Mouse (Mus musculus): ENCODE measurements around the gene Plekhh2.

Plekhh2 gene

DNA sequence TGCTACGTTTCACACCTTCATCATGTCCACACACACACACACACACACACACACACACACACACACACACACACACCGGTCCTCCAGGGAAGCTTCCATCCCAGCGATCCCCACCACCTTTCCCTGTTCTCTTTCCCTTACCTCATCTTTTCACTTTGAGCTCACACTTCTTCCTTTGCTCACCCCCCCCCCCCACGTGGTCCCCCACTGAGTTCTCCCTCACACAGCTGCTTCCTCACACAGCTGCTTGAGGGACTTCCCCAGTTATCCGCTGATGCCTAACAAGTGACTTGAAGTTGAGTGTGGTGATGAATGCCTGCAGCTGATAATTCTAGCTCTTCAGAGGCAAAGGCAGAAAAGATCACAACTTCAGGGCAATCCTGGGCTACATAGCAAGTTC, 95.9 kb downstream of the Plekhh2 start:
- in situ Hi-C loops (cut with MboI), result no loop called here

DNA sequence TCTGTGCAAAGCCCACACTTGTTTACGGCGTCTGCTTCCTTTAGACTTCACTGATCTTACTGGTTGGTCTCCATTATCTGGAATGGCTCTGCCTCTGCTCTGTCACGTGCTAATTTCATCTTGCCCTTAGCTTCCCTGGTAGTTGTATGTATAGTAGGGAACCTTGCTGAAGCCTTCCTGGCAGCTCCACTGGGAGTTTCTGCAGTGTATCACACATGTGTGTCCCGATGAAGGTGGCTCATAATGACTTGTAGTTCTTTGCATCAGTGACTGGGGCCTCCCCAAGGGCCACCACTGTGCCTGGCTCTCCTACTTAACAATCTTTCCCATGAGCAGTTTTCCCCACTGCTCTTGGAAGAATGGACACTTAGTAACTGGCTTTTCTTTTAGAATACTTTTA, 96.9 kb downstream of the Plekhh2 start:
- in situ Hi-C loops (cut with MboI), result no loop called here

DNA sequence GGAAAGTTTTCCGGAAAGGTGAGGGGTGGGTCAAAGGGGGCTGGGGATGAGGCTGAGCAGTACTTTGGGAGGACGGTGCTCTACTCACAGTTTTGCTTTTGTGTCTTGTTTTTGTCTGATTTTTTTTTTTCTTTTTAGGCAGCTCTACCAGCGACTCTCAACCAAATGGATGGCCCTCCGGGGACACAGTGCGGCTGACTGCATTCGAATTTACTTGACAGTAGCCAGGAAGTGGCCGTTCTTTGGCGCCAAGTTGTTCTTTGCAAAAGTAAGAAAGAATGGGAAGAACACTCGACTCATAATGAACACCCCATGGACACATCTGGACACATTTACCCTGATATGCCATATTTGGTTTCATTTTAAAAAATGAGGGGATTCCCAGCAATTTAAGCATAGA, 99.8 kb downstream of the Plekhh2 start:
- in situ Hi-C loops (cut with MboI), result no loop called here

DNA sequence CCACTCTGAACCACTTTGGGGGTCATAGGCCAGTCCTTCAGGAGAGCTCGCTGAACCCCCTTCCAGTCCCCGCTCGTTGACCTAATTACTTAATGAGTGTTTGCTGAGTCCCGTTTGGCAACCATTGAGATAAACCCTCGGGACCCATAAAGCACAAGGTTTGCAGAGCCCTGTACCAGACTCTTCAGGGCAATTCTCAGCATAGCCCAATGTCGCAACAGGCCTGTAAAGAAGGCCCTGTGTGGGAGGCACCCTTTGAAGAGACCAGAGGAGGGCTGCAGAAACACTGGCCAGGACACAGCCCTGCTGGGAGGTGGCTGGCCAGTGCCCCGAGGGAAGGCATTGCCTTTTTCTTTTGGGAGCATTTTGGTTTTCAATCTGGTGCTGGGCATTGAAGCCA, 100.3 kb downstream of the Plekhh2 start:
- in situ Hi-C loops (cut with MboI), result no loop called here

DNA sequence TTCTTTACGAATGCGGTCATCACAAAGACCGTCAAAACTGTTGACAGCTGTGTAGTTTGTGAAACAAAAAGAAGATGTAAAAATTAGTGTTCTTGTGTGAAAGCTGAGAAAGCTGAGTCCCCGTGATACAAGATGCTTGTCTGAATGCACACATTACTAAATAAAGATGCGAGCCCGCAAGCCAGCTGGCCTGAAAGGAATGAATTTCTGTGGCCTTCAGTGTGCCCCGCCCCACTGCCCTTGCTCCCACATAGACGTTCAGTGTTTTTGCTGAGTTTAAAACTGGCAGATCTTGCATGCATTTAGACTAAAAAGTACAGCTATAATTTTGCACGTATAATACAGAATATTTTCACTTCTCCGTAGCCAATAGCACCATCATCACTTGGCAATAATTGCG, 104.1 kb downstream of the Plekhh2 start:
- in situ Hi-C loops (cut with MboI), result no loop called here

DNA sequence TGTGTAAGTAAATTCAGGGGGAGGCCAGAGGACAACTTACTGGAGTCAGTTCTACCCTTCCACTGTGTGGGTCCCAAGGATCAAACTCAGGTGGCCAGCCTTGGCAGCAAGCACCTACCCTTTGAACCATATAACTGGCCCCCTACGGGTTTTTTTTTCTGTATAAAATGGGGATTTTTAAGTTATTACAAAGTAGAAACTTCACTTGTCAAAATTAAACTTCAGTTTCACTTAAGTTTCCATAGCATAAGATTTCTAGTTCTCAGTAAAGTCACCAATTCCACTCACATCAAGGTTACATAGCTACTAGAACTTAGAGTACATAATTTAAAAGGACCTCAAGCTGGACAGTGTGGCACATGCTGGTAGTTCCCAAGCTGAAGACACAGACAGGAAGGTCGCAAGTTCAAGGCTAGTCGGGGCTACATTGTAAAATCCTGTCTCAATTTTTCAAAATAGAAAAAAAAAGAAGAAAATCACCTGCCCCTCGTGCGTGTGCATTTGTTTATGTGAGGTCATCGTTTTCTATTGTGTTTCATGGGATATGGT, 104.9 kb downstream of the Plekhh2 start:
- in situ Hi-C loops (cut with MboI), result no loop called here

DNA sequence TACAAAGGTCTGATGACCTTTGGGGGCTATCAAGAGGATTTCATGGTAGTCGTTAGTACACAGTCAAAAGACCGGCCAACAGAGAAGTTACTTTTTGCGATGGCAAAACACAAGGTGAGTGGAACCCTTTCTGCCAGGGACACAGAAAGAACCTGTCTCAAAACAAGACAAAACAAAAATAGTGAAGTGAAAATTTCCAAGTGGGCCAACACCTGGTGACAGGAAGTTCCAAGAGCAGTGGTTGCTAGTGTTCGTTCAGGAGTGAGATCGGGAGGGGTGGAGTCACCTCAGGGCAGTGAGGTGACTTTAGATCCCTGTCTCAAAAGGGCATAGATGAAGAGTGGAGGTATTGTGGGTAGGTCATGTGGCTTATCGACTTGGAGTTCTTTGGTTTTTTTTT, 106.3 kb downstream of the Plekhh2 start:
- in situ Hi-C loops (cut with MboI), result no loop called here

DNA sequence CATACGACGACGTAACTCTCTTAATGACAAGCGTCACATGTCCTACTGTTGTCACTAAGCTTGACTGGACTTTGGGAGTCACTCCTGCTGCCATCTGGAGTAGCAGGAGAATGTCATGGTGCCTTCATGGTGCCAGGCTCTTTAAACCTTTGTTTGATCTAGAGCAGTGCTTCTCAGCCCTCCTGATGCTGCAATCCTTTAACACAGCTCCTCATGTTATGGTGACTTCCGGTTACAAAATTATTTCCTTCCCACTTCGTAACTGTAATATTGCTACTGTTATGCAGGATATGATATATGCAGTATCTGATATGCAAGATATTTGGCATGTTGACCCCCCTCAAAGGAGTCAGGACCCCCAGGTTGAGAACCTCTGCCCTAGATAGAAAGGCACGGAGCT, 107.4 kb downstream of the Plekhh2 start:
- in situ Hi-C loops (cut with MboI), result no loop called here

DNA sequence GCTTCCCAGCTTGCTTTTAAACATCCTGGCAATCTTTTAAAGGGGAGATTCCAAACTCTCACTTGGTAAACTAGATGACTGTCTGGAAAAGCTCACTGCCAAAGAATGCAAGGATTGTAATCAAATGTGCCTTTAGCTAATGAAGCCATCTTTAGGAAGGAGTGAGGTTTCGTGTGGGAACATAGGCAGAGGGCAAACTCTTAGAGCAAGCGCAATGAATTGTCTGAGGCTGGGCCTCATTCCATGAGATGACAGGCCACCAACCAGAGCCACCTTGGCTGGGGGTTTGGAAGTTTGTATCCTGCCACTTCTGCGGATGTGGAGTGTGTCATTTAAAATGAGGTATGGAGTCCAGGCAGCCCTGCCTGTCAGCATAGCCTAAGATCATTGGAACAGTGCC, 108.4 kb downstream of the Plekhh2 start:
- in situ Hi-C loops (cut with MboI), result no loop called here

DNA sequence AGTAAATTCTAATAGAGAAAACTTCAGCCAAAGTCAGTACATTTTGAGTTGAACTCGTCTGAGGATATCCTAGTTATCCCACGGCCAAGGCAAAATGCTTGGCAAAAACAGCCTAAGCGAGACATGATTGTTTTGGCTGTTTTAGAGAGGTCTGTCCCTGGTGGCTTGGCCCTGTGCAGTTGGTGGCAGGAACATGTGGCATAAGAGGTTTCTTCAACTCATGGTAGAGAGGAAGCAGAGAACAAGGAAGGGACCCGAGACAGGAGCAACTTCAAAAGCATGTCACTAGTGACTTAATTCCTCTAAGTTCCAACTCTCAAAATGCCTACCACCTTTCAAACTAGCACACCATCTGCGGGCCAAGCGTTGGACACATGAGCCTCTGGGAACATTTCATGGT, 108.9 kb downstream of the Plekhh2 start:
- in situ Hi-C loops (cut with MboI), result no loop called here

DNA sequence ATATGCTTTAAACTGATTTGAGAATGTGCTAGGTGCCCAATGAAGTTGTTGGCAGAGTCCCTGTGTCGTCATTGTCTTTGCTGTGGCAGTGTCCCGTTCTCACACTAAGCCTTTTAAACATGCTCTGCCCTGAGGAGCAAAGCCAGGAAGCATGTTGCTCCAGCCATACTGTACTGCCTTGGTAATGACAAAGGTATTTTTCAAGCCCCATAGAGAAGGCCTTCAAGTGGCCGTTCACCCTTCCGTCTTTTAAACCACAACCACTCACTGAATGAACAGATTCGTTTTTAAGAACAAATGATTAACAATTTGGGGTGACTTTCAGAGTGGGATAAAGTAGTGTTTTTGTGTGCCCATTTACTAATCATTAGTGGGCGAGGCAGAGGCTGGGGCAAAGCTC, 109.5 kb downstream of the Plekhh2 start:
- in situ Hi-C loops (cut with MboI), result no loop called here

DNA sequence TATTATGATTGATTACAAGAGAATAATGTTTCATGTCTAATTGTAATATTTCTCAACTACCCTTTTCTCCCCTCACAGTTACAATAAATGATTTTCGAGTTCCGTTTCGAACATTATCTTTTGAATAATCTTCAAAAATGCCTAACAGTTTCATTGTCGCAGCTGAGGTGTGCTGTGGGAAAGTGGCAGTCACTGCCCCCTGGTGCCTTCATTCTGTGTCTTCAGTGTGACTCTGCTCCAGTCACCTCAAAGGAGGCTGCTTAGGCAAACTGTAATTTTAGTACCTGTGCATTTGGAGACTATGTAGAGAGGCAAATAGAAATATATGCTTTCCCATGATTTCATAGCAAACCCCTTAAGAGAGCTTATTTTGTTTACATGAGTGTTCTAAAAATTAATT, 110.3 kb downstream of the Plekhh2 start:
- in situ Hi-C loops (cut with MboI), result no loop called here

DNA sequence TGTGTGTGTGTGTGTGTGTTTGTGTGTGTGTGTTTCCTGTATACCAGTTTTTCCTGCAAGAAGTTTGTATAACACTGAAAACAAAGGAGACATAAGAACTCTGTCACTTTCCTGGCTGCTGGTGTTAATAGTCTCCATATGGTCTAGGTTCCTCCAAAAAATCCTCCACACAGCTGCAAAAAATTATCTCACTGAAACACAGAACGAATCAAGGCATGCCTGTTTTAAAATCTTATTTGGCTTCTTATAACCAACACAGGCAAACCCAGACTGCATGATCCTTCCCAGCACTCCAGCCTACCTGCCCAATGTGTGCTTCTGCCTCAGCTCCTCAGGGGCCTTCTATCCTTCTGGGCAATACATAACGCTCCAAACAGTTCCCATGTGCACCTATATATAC, 111.2 kb downstream of the Plekhh2 start:
- in situ Hi-C loops (cut with MboI), result no loop called here

DNA sequence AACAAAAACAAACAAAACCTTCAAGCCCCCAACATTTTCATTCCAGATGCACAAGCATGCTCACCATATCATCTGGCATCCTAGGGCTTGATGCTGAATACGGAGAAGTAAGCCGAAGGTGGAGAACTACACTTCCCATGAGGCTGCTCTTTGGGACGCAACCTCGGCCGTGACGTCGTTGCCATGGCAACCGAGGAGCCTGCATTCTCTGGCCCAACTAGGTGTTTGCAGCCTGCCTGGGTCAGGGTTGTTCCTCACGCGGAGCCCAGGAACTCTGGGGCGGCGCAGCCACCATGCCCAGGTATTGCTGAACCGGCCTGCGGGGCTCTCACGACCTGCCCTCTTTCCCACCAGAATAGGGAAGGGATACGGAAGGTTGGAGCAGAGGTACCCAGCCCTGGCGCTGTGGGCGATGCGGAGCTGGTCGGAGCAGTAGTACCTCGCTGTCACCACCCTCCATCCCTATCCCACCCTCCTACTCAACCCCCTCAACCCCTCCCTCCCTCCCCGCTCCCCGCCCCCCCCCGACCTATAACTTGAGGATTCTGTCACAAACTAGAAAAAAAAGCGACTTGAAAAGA, 114.7 kb downstream of the Plekhh2 start, which contains the start of gene Dync2li1:
Dync2li1 (plus strand) TSS at position 221 of the 581 bp plus-strand sequence.
- in situ Hi-C loops (cut with MboI), result no loop called here

DNA sequence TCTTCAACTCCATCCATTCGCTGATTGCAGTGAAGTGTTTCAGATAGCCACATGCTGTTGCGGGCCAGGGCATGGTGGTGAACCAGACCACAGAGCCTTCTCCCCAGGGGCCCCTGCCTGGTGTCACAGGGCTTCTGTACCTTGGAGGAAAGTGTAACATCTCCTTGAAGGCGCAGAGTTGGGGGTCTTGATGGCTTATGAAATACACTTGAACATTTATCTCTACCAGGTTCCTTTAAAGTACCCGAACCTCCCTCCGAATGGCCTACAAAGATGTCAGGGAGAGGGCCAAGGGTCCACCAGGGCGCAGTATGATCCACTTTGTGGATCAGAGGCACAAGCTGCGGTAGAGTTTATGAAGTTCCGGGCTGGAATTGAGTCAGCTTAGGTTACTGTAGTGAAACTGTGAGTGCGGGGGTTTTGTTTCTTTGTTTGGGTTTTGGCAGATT, 115.2 kb downstream of the Plekhh2 start:
- in situ Hi-C loops (cut with MboI), result no loop called here

DNA sequence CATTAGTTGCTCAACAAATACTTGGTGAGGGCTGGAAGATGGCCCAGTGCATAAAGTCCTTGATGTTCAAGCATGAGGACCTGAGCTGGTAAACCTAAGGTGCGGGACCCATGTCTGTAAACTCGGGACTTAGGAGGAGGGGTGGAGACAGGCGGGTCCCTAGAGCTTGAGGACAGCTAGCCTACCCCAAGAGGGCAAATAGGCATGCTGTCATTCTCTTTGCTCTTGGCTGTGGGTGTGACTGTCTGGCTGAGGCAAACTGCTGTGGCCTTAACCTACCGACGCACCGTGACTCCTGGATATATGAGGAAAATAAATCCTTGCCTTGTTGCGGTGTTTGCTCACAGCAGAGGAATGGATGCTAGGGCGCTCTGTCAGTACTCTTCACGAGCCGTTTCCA, 116.0 kb downstream of the Plekhh2 start:
- in situ Hi-C loops (cut with MboI), result no loop called here

DNA sequence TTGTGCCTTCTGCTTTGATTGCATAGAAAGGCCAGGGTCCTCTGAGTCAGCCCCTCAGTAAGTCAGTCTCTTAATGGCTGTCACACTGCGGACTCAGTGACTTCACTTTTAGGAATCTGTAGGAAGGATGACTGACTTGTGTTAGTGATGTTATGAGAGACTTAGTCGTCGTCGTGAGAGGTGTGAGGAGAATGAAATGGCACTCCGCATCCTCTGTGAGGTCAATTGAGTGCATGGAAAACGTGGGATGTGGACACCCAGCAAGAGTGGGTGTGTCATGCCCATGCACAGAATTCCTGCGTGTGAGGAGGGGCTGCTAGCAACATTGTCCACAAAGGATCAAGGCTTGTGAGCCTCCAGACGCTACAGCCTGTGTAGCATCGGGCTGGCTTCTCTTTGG, 116.9 kb downstream of the Plekhh2 start:
- in situ Hi-C loops (cut with MboI), result no loop called here

DNA sequence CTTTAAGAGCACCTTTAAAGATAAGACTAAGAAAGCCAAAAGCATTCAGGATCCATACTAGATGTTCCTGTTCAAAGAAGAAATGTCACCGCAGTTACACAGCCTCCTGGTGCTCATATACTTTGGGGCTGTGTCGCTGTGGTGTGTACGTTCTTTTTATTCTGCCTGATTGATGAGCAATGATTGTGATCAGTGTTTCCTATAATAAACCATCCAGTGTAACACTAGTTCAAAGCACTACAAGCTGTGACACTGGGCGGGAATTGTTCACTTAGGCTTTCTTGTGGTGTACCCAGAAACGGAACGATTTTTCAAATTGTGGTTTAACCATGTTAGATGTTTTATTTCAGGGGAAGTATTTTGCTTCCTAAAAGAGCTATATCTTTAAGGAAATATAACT, 120.1 kb downstream of the Plekhh2 start:
- in situ Hi-C loops (cut with MboI), result no loop called here

DNA sequence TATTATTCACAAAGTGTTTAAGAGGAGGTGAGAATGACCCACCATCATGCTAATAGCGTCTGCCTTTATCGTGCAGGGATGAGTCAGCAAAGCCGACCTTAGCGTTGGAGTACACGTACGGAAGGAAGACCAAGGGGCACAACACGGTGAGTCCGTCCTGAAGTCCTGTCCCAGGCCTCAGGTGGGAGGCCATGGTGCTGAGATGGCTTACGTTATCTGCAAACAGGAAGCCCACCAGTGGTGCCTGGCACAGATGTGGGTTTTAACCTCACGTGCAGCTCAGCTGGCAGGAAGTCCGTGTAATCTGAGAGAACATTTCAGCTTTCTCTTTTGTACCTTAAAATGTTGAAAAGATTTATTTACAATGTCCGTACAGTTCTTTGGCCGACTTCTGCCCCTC, 121.7 kb downstream of the Plekhh2 start:
- in situ Hi-C loops (cut with MboI), result no loop called here

DNA sequence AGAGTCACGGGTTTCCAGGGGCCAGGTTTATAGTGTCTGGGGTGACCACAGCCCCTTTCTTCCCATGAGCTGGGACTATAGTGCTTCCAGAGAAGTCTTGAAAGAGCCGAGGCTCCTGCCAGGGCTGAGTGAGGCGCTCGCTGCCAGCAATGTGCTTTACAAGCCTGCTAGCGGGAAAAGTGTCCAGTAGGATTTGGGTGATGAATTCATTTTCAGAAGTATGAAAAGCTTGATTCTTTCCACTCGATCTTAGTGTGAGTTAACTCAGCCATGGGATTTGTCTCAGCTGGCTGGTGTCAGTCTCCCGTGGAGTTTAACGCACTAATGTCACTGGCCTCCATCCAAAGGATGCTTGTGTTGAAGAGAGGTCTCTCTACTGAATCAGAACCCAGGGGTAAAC, 124.6 kb downstream of the Plekhh2 start:
- in situ Hi-C loops (cut with MboI), result no loop called here

DNA sequence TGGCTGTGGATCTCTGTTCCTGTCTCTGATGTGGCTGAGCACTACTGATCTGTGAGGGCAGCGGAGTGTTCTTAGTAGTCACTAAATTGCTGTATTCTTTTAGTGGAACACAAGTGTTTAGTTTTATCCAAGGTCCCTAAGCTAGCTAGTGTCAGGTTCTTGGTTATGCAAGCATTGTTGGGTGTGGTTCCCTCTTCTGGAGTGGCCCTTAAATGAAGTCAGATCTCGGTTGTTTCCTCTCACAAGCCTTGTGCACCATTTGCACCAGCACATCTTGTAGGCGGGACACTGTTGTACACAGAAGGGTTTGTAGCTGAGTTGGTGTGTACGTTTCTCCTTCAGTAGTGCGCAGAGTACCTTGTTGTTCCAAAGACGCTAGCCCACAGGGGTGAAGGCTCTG, 126.3 kb downstream of the Plekhh2 start:
- in situ Hi-C loops (cut with MboI), result no loop called here

DNA sequence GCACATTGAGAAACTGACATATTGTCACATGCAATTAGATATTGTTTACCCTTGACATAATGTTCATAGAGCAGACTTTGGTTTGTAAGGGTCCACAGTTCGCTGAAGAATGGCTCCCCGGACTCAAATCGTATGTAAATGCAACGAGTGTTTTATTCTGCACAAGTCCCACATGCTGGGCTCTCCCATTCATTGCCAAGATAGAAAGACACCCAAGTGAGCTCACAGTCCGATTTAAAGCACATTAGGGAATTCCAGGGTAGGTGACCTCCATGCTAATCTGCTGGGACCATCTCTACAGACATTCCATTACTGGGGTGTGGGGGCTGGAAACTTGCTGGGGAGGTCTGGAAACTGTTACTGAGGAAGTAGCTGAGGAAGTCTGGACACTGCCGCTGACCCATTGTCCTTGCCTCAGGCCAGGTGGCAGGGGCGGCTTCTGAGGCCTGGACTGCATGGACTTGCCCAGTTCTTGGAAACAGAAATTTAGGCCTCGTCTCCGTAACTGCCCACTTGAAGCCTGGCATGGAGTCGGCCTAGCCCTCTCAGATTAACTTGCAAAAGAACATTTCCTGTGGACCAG, 128.2 kb downstream of the Plekhh2 start:
- in situ Hi-C loops (cut with MboI), result no loop called here

DNA sequence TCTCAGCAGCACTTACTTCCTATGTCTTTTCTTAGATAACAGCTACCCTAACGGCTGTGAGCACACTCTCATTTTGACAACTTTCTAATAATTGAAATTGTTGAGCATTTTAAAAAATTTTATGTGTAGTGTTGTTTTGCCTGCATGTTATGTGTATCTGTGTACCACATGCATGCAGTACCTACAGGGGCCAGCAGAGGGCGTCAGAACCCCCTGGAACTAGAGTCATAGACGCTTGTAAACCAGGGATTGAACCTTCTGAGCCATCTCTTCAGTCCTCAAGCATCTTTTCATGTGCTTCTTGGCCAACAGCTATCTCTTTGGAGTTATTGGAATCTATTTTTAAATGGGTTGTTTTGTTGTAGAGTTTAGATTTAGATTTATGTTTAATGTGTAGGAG, 130.2 kb downstream of the Plekhh2 start:
- in situ Hi-C loops (cut with MboI), result no loop called here

DNA sequence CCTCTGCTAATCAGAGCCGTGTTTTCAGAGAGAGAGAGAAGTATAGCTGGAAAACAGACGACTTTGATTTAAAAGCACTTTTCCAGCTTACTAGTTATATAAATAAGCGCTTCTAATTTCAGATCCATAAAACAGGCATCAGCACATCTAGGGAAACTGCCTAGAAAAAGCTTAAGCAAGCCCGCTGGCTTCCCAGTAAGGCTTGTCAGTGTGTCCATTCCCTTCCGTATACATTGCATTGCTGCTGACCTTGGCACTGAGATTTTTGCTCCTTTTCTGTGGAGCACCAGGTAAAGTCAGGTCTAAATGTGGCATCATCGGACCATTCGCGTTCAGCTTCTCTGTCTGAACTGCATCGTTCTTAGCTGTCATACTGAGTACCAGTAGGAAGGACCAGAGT, 130.6 kb downstream of the Plekhh2 start:
- in situ Hi-C loops (cut with MboI), result no loop called here

Data from mature B cell (primary cell).